Mouse (Mus musculus): ENCODE measurements at regions not wholly inside any gene's neighbourhood (a gene's known extent, or its start where the extent isn't known, plus 50 kb on each side); places are given as distances from the start of the nearest gene placed in this dataset.

DNA sequence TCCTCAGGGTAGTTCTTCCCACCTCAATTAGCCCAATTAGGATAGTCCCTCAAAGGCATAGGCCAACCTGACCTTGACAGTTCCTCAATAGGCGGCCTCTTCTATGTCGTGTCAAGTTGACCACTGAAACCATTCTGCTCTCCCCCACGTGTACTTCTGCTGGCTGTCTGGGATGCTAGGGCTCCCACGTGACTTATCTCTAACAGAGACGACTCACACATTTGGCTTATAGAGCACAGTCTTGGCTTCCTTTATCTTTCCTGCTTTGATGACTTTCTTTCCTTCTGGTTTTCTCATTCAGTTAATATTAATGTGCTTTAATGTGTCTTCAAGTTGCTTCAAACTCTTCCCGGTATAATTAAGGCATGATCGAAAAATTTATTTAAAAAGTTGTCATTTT is 284.0 kb upstream of the Gm5148 start:
- TF ChIP-seq CTCF (IDR thresholded peaks at IDR 0.05; ENCODE audit: insufficient read depth, low read length), result no peak
- no peak for TF ChIP-seq POLR2A (IDR thresholded peaks at IDR 0.05; ENCODE audit: borderline replicate concordance, extremely low read depth, low read depth, low read length)

Measured in lung, adult 2 months (tissue).